Mouse (Mus musculus) midbrain, embryonic 13.5 days (tissue): ENCODE results near the gene Ank. TPM values are rescaled to one million over a fixed set of nuclear protein-coding genes. Genes with fewer than 3 reads are reported as not detected.
A peak's percentile ranks its signal among the peaks of the same experiment; 100 is the strongest.

Experiments
- ATAC-seq: fragments of 200-750 bp; cut with Nextera tagmentation; 2 replicates; pipeline ENCODE4 v1.8.0; 2017; ENCODE audit warnings: mild to moderate bottlenecking, moderate TSS enrichment, moderate library complexity
- H3K27ac ChIP-seq: fragments of 300-500 bp; sonication (generic); 2 replicates; pipeline ENCODE4 v1.5.1; 2015; ENCODE audit warnings: inconsistent platforms, mild to moderate bottlenecking, moderate library complexity
- H3K27me3 ChIP-seq: fragments of 300-500 bp; sonication (generic); 2 replicates; pipeline ENCODE4 v1.6.1; 2015; ENCODE audit warnings: mild to moderate bottlenecking, inconsistent platforms
- H3K36me3 ChIP-seq: fragments of 300-500 bp; sonication (generic); 2 replicates; pipeline ENCODE4 v1.6.1; 2015; ENCODE audit warnings: mild to moderate bottlenecking, inconsistent platforms
- H3K4me1 ChIP-seq: fragments of 300-500 bp; sonication (generic); replicated peaks from 2 replicates; pipeline ENCODE4 v1.6.1; 2015; ENCODE audit warnings: inconsistent platforms
- H3K4me2 ChIP-seq: fragments of 300-500 bp; sonication (generic); replicated peaks from 2 replicates; pipeline ENCODE4 v1.6.1; 2015; ENCODE audit warnings: moderate library complexity, mild to moderate bottlenecking, inconsistent platforms
- H3K4me3 ChIP-seq: fragments of 300-500 bp; sonication (generic); replicated peaks from 2 replicates; pipeline ENCODE4 v1.5.1; 2015; ENCODE audit warnings: mild to moderate bottlenecking, inconsistent platforms
- H3K9ac ChIP-seq: fragments of 300-500 bp; sonication (generic); replicated peaks from 2 replicates; pipeline ENCODE4 v1.6.1; 2015; ENCODE audit warnings: mild to moderate bottlenecking, inconsistent platforms
- H3K9me3 ChIP-seq: fragments of 300-500 bp; sonication (generic); 2 replicates; pipeline ENCODE4 v1.6.1; 2016; ENCODE audit warnings: mild to moderate bottlenecking, inconsistent platforms
- WGBS: fragments of 180-500 bp; shearing (Covaris S2); methylation state at CpG from one replicate; pipeline ENCODE4 v1.1.7; 2015; 5-methylcytosine and 5-hydroxymethylcytosine counted together
- polyA plus RNA-seq: library from polyadenylated mRNA; unstranded; fragments of >200 nt; fragmentation: Nextera tagmentation; extraction: Ambion mirVana; gene quantifications from 2 replicates; pipeline ENCODE4 v1.2.1, GENCODE M21; 2015

Gene Ank
- polyA plus RNA-seq, 1 experiment from 2014 or later, result 11.5 TPM

GRCm38 (mm10) chr15:27570385-27570784, 103.9 kb downstream of the Ank start:
- H3K9me3 ChIP-seq, result no peaks in the 10 kb centered on the region
- no peak overlapping the region for H3K4me3 ChIP-seq
- 93% methylated on average over 4 of the region's 4 CpGs for WGBS
- no peak overlapping the region for H3K4me2 ChIP-seq
- no peaks in the 10 kb centered on the region for H3K27me3 ChIP-seq
- H3K9ac ChIP-seq, result no peak overlapping the region
- 0 out of 2 replicates have a peak, but pooled peaks cover 3% of the 10 kb centered on the region for H3K4me1 ChIP-seq
- no peak for ATAC-seq
- H3K36me3 ChIP-seq, result peaks cover 58% of the 10 kb centered on the region
- no peak overlapping the region for H3K27ac ChIP-seq

GRCm38 (mm10) chr15:27571179-27571578, 104.7 kb downstream of the Ank start:
- no peak for ATAC-seq
- no peaks in the 10 kb centered on the region for H3K27me3 ChIP-seq
- H3K36me3 ChIP-seq, result peaks cover 53% of the 10 kb centered on the region
- no peak overlapping the region for H3K4me3 ChIP-seq
- WGBS, result 92% methylated on average over 8 of the region's 8 CpGs
- no peak overlapping the region for H3K9ac ChIP-seq
- H3K4me1 ChIP-seq, result 0 out of 2 replicates have a peak, but pooled peaks cover 3% of the 10 kb centered on the region
- no peak overlapping the region for H3K4me2 ChIP-seq
- no peaks in the 10 kb centered on the region for H3K9me3 ChIP-seq
- no peak overlapping the region for H3K27ac ChIP-seq

DNA sequence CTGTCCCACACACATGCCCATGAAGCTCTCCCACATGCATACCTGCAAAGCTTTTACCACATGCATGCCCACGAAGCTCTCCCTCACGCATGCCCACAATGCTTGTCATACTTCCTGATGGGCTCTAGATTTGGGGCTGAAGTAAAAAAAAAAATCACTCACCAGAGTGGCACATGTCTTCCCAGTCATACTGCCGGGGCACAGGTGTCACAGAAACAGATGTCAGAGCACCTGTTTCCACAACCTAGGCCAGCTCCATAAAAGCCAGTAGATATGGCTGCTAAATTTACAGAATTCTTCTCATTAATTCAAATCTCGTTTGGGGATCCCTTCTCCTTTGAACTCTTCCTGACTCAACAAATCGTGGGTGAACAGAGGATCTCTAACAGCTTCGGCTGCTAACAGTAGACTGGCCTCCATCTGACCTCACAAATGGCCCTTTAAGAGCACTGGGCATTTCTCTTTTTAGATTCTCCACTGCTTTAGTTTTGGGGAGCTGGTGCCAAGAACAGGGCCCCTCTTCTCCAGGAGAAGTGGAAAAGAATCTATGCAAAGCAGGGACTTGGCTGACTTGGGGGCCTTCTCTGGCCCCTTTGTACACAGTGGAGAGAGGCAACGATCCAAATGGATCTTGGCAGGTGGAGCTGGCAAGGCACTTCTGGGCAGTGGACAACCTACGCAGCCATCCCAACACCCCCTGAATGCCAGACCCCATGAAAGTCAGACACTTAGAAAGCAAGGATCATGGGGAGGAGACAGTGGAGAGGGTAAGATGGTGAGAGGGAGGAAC, 108.7 kb downstream of the Ank start:
- no peaks in the 10 kb centered on the region for H3K4me1 ChIP-seq
- no peak overlapping the region for H3K4me2 ChIP-seq
- no peak overlapping the region for H3K27ac ChIP-seq
- H3K9me3 ChIP-seq, result no peaks in the 10 kb centered on the region
- no peak overlapping the region for H3K9ac ChIP-seq
- ATAC-seq, result no peak
- H3K4me3 ChIP-seq, result no peak overlapping the region
- H3K27me3 ChIP-seq, result no peaks in the 10 kb centered on the region
- H3K36me3 ChIP-seq, result peaks cover 32% of the 10 kb centered on the region
- 82% methylated on average over 8 of the region's 8 CpGs for whole genome bisulfite sequencing

GRCm38 (mm10) chr15:27575932-27576331, 109.5 kb downstream of the Ank start:
- Histone ChIP-seq H3K36me3 (peaks cover 38% of the 10 kb centered on the region), H3K4me3 (no peak overlapping the region), H3K9ac (no peak overlapping the region), H3K4me2 (no peak overlapping the region), H3K9me3 (no peaks in the 10 kb centered on the region), H3K27ac (no peak overlapping the region), H3K4me1 (peaks cover 3% of the 10 kb centered on the region), H3K27me3 (no peaks in the 10 kb centered on the region)
- 81% methylated on average over 3 of the region's 3 CpGs for WGBS
- ATAC-seq, result no peak

- H3K4me3 ChIP-seq, result no peak overlapping the region
- 86% methylated on average over 1 of the region's 1 CpGs for WGBS
- peaks cover 12% of the 10 kb centered on the region for H3K4me1 ChIP-seq
- peaks cover 29% of the 10 kb centered on the region for H3K36me3 ChIP-seq
- ATAC-seq, result no peak
- H3K4me2 ChIP-seq, result no peak overlapping the region
- H3K27ac ChIP-seq, result no peak overlapping the region
- H3K9me3 ChIP-seq, result no peaks in the 10 kb centered on the region
- no peak overlapping the region for H3K9ac ChIP-seq
- H3K27me3 ChIP-seq, result no peaks in the 10 kb centered on the region
Measured at GRCm38 (mm10) chr15:27576886-27577285, 110.4 kb downstream of the Ank start.

- no peak overlapping the region for H3K4me3 ChIP-seq
- no peak for ATAC-seq
- peaks cover 24% of the 10 kb centered on the region for H3K36me3 ChIP-seq
- WGBS, result 80% methylated on average over 16 of the region's 16 CpGs
- no peaks in the 10 kb centered on the region for H3K27me3 ChIP-seq
- H3K9me3 ChIP-seq, result no peaks in the 10 kb centered on the region
- no peak overlapping the region for H3K9ac ChIP-seq
- no peak overlapping the region for H3K4me2 ChIP-seq
- no peak overlapping the region for H3K27ac ChIP-seq
- peaks cover 13% of the 10 kb centered on the region for H3K4me1 ChIP-seq
Measured at GRCm38 (mm10) chr15:27577915-27578780, 111.7 kb downstream of the Ank start.

DNA sequence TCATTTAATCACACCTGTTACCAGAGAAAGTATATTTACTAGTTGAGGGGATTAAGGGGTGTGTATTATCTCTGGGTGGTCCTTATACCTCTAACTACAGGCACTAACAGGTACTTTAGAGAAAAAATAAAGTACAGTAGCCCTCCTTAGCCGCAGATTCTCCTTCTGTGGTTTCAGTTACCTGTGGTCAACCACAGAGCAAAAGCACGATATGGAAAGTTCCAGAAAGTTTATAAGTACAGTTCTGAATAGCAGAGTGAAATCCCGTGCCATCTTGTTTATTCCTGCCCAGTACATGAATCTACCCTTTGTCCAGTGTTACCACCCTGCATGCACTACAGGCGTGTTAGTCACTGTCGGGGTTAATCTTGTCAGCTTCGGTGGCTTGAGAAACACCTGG, 112.4 kb downstream of the Ank start:
- Histone ChIP-seq H3K4me3 (no peak overlapping the region), H3K27ac (no peak overlapping the region), H3K36me3 (peaks cover 28% of the 10 kb centered on the region), H3K4me2 (no peak overlapping the region), H3K9ac (no peak overlapping the region), H3K27me3 (no peaks in the 10 kb centered on the region), H3K4me1 (peaks cover 13% of the 10 kb centered on the region), H3K9me3 (no peaks in the 10 kb centered on the region)
- ATAC-seq, result no peak
- whole genome bisulfite sequencing, result 91% methylated on average over 6 of the region's 6 CpGs

- peaks cover 30% of the 10 kb centered on the region for H3K36me3 ChIP-seq
- no peak for ATAC-seq
- no peak overlapping the region for H3K4me2 ChIP-seq
- H3K4me3 ChIP-seq, result no peak overlapping the region
- H3K9me3 ChIP-seq, result no peaks in the 10 kb centered on the region
- no peak overlapping the region for H3K27ac ChIP-seq
- WGBS, result 83% methylated on average over 2 of the region's 2 CpGs
- no peak overlapping the region for H3K9ac ChIP-seq
- no peaks in the 10 kb centered on the region for H3K27me3 ChIP-seq
- H3K4me1 ChIP-seq, result peaks cover 13% of the 10 kb centered on the region
Measured at GRCm38 (mm10) chr15:27579853-27580252, 113.4 kb downstream of the Ank start.

DNA sequence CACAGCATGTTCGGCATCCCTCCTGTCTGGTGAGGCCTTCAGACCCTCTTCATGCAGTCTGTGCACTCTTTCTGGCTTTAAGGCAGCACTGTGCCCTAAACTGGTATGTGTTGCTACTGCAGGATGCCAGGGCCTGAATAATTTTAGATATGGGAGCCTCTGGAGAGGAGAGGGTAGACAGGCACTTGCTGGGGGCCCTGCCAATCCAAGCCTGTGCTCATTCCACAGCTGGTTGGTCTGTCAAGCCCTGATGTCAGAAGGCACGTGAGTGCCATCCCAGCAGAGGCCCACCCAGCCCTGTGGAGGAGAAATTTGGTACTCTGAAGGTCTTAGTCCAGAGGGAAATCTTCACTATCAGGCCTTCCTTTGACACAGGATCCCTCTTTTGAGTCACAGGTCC, 114.3 kb downstream of the Ank start:
- Histone ChIP-seq H3K27me3 (no peaks in the 10 kb centered on the region), H3K4me3 (no peak overlapping the region), H3K4me1 (peaks cover 13% of the 10 kb centered on the region), H3K36me3 (peaks cover 37% of the 10 kb centered on the region), H3K27ac (no peak overlapping the region), H3K4me2 (no peak overlapping the region), H3K9ac (no peak overlapping the region), H3K9me3 (no peaks in the 10 kb centered on the region)
- no peak for ATAC-seq
- WGBS, result 69% methylated on average over 2 of the region's 2 CpGs

- peaks cover 13% of the 10 kb centered on the region for H3K4me1 ChIP-seq
- ATAC-seq, result peak; percentile 55
- 4% methylated on average over 3 of the region's 3 CpGs for WGBS
- no peak overlapping the region for H3K9ac ChIP-seq
- H3K27ac ChIP-seq, result peak overlapping the region; percentile 12; the same call in 1 of the 2 replicates
- no peak overlapping the region for H3K4me2 ChIP-seq
- no peaks in the 10 kb centered on the region for H3K27me3 ChIP-seq
- peaks cover 36% of the 10 kb centered on the region for H3K36me3 ChIP-seq
- H3K4me3 ChIP-seq, result no peak overlapping the region
- H3K9me3 ChIP-seq, result no peaks in the 10 kb centered on the region
Measured at GRCm38 (mm10) chr15:27581640-27582039, 115.2 kb downstream of the Ank start.

DNA sequence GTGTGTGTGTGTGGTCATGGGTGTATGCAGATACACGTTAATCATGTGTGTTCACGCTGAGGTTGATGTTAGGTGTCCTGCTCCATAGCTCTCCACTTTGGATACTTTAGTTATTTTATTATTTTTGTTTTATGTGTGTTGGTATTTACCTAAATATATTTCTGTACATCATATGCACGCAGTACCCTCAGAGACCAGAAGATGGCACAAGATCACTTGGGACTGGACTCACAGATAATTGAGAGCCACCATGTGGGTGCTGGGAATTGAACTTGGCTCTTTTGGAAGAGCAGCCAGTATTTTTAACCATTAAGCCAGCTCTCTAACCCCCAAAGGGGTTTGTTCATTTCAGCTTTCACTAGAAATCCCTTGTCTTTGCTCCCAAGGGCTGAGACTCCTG, 116.0 kb downstream of the Ank start:
- Histone ChIP-seq H3K27ac (no peak overlapping the region), H3K4me1 (peaks cover 13% of the 10 kb centered on the region), H3K9ac (no peak overlapping the region), H3K36me3 (peaks cover 36% of the 10 kb centered on the region), H3K4me2 (no peak overlapping the region), H3K4me3 (no peak overlapping the region), H3K9me3 (no peaks in the 10 kb centered on the region), H3K27me3 (no peaks in the 10 kb centered on the region)
- WGBS, result 81% methylated on average over 3 of the region's 3 CpGs
- ATAC-seq, result 0 out of 2 replicates have a peak, but pooled peaks have one; percentile 34

GRCm38 (mm10) chr15:27583042-27583441, 116.6 kb downstream of the Ank start:
- H3K9me3 ChIP-seq, result no peaks in the 10 kb centered on the region
- H3K36me3 ChIP-seq, result peaks cover 33% of the 10 kb centered on the region
- H3K4me2 ChIP-seq, result no peak overlapping the region
- 86% methylated on average over 4 of the region's 4 CpGs for WGBS
- no peaks in the 10 kb centered on the region for H3K27me3 ChIP-seq
- ATAC-seq, result no peak
- H3K27ac ChIP-seq, result no peak overlapping the region
- H3K4me1 ChIP-seq, result peaks cover 13% of the 10 kb centered on the region
- no peak overlapping the region for H3K4me3 ChIP-seq
- H3K9ac ChIP-seq, result no peak overlapping the region
